Mouse (Mus musculus) cerebellum, postnatal 36 days (tissue): Measurements from ENCODE around the gene Aktip.

Source experiments
- DNase-seq, 2 experiments: peaks; one replicate each; pipeline ENCODE4 v3.0.0; 2021 to 2022; ENCODE audit warnings: mixed read lengths in 2 of 2

The Aktip gene

GRCm38 (mm10) chr8:91190816-91191340 lies 8.9 kb downstream of the Aktip start:
- peak; percentile 20 to 26 for DNase-seq

GRCm38 (mm10) chr8:91188152-91188551 lies 11.6 kb downstream of the Aktip start:
- no peak for DNase-seq

DNA sequence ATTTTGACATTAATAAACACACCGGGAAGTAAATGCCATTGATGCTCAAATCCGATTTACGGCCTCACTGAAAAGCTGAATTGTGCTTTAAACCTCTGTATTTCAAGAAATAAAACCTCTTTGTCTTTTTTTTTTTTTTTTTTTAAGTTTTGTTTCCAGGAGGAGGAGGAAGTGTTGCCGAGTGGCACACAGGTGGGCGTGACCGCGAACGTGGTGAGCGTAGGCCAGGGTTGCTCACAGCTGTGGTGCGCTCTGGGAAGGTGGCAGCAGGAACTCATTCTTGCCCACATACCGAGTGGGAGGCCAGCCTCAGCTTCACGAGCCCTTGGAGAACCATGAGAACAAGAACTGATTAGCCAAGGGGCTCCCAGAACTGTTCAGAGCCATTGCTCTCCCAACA lies 13.4 kb downstream of the Aktip start:
- no peak for DNase-seq

DNA sequence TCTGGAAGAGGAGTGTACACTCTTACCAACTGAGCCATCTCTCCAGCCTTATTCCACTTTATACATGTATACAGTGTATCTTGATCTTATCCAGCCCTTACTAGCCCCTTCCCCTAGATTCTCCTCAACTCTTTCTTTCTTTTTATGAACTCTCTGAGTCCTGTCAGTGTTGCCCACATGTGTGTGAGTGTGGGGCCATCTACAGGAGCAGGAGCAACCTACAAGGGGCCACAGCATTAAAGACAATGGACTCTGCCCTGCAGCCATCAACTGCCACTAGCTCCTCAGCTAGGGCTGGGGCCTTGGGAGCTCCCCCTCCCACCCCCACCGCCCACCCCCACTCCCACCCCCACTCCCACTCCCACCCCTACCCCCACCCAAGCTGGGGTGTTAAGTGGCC lies 22.1 kb downstream of the Aktip start:
- no peak for DNase-seq

GRCm38 (mm10) chr8:91176176-91176575 lies 23.6 kb downstream of the Aktip start:
- no peak for DNase-seq

DNA sequence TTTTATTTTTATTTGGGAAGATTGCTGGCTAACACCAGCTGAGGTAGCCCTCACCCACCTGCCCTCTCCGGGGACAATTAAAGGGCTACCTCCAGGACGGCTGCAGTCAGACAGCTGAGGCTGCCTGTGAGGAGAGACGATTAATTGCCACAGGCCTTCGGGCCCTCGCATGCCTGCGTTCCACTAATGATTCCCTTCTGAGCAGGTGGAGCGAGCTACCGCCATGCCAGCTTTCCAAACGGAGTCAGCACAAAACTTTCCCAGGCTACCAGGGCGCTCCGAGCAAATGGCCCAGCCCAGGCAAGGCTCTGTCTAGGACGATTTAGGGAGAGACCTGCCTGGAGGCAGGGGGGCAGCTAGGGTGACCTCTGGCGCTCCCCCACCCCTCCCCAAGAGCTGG lies 28.2 kb downstream of the Aktip start:
- DNase-seq: no peak

GRCm38 (mm10) chr8:91170914-91171313 lies 28.9 kb downstream of the Aktip start:
- DNase-seq: no peak

DNA sequence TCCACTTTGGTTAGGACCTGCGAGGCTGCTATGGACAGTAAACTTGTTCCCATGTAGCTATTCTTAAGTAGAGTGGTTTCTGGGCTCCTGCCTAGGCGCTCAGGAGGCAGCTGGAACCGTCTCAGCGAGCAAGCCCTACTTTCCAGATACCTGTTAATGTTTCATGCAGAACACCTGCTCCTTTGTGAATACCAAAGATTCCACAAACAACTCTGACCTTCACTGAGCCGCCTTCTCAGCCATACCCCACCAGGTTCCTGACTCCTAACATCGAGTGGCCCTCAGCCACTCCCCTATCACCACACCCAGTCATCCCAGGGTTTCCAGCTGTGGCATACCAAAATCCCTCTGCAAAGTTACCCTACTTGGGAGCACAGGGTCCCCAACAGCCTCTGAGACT lies 29.6 kb downstream of the Aktip start:
- no peak for DNase-seq

DNA sequence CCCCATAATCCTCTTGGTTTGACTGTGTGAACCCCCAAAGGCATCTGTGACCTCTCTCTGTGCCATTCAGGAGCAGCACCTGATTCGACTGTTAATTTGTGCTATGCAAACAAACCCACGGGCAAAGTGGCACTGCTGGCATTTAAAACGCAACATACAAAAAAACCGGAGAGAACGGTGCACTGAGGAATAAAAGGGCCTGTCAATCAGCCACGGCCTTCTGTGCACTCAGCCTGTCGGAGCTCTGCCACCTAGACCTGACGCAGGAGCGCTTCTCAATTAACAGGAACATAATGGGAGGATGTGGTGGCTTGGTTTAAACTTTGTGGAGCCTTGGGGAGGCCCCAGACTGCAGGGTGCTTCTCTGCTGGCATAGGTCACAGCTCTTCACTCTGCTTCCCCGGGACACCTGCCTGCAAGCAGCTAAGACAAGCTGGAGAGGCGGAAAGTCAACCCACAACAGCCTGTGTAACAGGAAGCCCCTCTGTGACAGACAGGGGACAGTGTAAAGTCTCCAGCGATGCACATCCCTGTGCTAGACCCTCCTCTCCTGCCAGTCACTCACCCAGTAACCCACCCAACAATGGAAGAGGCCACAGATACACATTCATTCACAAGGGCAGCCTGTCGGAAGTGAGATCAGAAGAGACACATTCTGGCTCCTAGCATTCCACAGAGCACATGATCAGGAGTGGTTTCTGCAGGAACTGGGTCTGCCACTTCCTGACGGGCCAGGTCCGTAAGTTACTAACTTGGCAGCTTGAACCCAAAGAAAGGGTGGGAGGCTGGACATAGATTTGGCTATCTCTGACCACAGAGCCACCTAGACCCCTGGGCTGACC lies 39.6 kb downstream of the Aktip start:
- no peak for DNase-seq

DNA sequence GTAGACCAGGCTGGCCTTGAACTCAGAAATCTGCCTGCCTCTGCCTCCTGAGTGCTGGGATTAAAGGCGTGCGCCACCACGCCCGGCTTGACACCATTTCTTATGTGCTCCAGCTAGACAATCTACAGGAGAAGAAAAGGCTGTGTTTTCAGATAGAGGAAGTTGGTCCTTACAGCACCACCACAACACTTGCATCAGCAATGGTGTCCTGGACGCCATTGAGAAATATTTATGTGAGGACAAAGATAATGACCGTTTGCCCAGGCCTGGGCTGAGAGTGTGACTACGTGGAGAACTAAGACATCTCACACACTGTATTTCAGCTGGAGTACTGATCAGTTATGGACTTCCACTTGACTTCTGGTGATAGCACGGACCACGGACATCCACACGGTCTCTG lies 41.2 kb downstream of the Aktip start:
- no peak for DNase-seq

DNA sequence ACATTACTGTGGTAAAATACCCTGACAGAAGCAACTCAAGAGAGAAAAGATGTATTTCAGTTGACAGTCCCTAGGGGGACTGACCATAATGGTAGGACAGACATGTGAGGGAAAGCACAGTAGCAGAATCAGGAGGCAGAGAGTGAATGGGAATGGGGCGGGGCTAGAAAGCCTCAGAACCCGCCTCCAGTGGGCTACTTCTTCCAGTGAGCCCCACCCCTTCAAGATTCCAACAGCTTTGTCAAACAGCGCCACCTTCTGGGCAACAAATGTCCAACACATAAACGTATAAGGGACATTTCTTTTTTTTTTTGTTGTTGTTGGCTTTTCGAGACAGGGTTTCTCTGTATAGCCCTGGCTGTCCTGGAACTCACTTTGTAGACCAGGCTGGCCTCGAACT lies 45.2 kb downstream of the Aktip start:
- DNase-seq: no peak

DNA sequence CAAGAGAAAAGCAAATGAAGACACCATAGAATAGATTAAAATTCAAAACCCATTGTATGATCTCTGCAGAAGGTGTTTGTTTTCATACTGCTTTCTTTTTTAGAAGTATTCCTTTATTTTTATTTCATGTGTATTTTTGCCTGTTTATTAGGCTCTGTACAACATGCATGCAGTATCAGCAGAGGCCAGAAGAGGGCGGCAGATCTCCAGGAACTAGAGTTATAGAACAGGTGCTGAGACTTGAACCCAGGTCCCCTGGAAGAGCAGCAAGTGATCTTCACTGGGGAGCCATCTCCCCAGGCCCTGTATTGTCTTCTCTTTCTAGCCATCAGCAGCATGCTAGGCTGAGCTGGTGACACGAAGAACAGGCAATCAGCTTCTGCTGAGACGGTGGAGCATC lies 45.9 kb downstream of the Aktip start:
- no peak for DNase-seq

GRCm38 (mm10) chr8:91151531-91151930 lies 48.2 kb downstream of the Aktip start:
- no peak for DNase-seq

DNA sequence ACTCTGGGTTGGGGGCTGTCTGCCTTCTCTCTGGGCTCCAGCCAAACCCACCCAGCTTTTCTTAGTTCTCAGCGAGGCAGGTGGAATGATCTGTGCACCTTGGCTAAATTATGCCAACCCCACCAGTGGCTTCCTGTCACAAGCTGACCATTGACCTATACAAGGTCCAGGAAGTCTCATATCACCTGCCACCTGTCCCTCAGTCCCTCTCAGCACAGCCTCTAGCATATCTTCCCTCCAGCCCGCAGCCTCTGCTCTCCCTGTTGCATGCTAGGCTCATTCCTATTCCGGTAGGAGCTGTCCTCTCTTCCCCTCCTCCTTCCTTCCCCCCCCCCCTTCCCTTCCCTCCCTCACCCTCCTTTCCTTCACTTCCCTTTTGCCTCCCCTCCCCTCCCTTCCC lies 50.5 kb downstream of the Aktip start:
- DNase-seq: no peak

- no peak for DNase-seq
Observed at GRCm38 (mm10) chr8:91148643-91149178, 51.1 kb downstream of the Aktip start.

DNA sequence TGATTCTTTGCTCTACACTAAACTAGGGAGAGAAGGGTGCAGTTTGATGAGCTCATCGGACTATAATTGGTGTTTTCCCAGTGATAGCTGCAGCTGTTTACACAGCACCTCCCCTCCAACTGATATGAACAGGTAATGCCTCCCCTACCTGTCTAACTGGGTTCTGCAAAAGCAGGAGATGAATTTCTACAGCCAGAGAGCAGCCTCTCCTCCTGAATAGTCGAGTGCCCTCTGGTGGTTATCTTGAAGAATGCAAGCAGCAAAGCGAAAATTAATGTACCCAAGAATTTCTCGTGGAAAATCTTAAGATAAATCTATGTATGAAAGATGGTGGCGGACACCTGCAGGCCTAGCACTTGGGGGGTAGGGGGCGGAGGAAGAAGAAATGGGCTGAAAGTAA lies 52.1 kb downstream of the Aktip start:
- DNase-seq: peak; percentile 35 to 60

GRCm38 (mm10) chr8:91140828-91141227 lies 58.9 kb downstream of the Aktip start:
- no peak for DNase-seq

DNA sequence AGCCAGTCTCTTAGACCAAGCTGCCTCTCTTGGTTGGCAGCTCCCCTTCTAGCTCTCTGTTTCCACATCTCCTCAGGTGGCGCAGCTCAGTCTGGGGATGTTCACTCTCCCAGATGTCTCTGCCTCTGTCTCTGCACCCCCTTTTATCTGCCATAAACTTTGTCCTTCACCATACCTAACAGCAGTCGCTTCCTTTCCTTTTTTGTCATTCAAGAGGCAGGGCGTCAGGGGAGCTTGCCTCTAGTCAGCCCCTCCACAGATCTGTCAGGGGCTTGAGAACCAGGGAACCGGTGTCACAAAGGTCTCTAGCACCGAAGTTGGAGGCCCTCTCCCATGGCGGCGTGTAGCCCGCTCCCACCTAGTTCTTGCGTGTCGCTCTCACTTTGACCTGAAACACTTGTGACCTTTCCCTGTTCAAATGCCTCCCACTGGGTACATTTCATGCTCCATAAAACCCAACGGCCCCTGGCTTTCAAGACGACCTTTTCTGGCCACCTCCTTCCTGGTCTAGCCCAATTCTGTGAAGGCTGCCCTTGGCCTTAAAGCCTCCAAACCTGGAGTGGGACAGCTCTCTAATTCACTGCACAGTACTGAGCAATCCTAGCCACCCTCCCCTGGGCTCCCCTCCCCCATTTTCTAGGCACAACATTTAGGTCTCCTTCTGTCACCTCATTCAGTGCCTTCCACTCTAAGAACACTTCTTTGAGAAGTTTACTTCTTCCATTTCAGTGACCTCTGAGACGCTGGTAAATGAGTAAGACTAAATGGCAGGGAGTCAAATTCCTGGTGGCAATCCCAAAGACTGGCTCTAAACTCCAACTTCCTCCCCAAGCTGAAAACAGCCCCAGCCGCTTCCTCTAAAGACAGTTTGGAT lies 64.2 kb downstream of the Aktip start:
- no peak for DNase-seq

GRCm38 (mm10) chr8:91134659-91135058 lies 65.1 kb downstream of the Aktip start:
- DNase-seq: peak; percentile 22 to 35

DNA sequence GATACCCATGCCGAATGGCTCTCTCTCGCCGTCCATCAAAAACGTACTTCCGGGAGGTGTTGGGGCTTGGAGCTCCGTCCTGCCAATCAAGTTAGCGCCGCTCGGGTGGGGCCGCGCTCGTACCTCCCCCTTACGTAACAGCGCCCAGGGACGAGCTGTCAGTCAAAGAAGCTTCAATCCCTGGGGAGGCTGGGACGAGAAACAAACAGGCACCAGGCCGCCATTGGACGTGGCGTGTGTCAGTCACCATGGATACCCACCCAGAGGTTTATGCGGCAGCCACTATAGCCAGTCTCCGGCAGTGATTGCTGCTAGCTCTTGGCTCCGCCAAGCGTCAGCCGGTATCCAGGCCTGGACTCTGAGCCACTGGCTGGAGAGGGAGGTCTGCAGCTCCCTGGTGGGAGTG lies 65.7 kb downstream of the Aktip start:
- DNase-seq: peak; percentile 100

DNA sequence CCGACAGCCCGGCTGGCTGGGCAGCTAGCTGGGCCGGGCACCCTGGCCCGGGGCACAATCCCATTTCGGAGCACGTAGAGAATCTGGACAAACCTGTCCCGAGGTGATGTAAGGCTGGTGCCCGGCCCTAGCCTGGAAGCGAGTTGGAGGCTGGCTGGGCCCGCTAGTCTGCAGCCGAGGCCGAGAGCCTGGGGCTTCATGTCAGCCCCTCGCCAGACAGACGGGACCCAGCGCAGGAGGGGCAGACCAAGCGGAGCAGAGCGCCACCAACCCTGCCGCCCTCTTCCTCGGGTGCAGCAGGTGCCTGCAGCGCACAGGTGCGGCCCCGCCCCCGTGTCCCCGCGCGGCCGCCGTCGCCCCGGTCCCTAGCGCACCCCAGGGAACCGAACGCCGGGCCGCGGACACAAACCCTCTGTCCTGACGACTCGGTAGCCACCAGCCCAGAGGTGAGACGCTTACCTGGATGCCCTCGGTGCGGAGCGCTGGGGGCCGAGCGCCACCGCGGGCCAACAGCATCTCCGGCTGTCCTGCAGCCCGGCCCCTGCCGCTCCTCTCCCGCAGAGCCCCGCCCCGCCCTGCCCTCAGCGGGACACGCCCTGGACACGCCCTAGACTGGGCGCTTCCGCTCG lies 66.2 kb downstream of the Aktip start:
- DNase-seq: no peak

DNA sequence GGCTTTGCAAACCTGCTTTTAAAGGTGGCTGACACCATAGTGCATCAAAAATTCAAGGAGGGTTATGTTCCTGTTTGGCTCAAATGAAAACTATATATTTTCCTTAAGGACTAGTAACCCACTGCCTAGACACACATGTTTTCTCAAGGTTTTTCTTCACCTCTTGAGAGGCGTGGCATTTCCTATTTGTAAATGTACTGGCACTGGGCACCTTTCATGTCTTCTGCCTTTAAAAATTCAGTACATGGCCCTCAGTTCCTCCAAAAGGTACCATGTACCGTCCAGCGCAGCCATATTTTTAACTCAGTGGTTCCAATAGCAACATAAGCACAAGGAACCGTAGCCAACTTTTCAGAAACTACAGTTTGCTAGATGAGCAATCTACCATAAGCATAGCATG lies 67.0 kb downstream of the Aktip start:
- DNase-seq: no peak

GRCm38 (mm10) chr8:91126786-91127185 lies 73.0 kb downstream of the Aktip start:
- DNase-seq: no peak
